Mouse (Mus musculus): Measurements from ENCODE around the gene Paf1. TPM values are rescaled to one million over a fixed set of nuclear protein-coding genes. Genes with fewer than 3 reads are reported as not detected.
A peak's percentile ranks its signal among the peaks of the same experiment; 100 is the strongest.

Paf1 gene
- polyA plus RNA-seq, 1 experiment from 2014 or later: 70.4 TPM

DNA sequence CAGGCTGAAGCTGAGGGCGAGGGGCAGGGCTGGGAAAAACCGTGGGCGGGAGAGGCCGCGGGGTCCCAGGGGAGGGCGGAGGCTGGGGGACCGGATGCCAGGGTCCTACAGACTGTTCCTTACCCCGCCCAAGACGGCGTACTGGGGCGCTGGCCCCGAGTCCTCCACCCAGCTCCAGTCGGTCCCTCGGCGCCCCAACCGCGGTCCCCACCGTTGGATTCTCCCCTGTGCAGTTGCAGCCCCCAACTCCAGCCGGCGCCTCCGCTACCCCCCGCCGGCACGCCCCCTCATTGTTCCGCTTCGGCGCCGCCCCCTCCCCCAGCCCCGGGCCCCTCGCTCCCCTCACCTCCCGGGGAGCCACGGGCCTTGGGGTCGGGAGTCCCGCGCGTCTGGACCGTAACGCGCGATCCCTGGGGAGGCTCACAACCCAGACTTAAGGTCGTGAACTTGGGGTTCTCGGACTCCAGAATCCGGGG is 21.2 kb upstream of the Paf1 start:
- peak overlapping the region; percentile 97 for H3K9ac ChIP-seq
- peaks cover 42% of the 10 kb centered on the region for H3K4me1 ChIP-seq (replicated peaks)
- peak; percentile 7; the same call in 1 of the 2 replicates for ATAC-seq (ENCODE audit: insufficient number of reproducible peaks, low FRiP score)
- H3K4me3 ChIP-seq: peak overlapping the region; percentile 81
- H3K36me3 ChIP-seq: peaks cover 38% of the 10 kb centered on the region
- H3K27me3 ChIP-seq (replicated peaks): no peaks in the 10 kb centered on the region
- no peaks in the 10 kb centered on the region for H3K9me3 ChIP-seq (replicated peaks)
- H3K4me2 ChIP-seq: peak overlapping the region; percentile 93
- peak overlapping the region; percentile 91 for H3K27ac ChIP-seq (ENCODE audit: poor library complexity, severe bottlenecking)
- WGBS: under 1% methylated on average over 38 of the region's 43 CpGs

DNA sequence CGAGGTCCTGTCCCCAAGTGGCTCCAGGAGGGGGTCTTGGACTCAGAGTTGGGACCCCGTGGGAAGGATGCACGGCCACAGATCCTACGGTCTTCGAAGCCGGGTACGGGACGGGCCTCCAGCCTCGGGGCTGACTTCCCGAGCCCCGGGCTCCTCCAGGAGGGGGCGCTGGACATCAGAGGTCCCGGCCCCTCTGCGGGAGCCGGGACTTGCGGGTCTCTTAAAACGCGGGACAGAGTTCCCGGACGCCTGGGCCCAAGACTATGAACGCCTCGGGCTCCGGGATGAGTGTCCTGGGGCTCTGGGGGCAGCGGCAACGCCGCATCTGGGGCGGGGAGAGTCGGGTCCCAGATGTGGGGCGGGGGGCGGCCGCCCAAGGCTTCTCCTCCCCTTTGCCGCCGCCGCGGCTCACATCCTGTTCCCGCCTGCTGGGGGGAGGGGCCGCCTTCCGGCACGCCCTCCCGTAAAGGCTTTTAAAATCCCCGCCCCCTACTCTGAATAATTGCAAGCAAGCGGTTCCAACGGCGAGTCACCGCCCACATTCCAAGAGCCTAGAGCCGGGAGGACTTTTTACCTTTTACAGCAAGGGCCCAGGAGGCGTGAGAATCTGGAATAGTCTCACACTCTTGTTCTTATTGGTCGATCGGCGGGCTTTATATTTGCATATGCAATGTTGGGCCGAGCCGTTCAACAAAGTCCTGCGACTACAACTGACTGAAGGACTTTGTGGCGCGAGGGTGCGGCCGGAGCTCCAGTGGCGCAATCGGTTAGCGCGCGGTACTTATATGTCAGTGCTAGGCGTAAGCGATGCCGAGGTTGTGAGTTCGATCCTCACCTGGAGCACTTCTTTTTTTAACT is 20.3 kb upstream of the Paf1 start, which contains the start of gene Plekhg2:
Gene Plekhg2, minus strand, starts transcription at position 349 of the 858 bp plus-strand sequence.
- H3K27me3 ChIP-seq (replicated peaks): no peaks in the 10 kb centered on the region
- peak; percentile 86 for ATAC-seq (ENCODE audit: insufficient number of reproducible peaks, low FRiP score)
- peak within 1 kb of the TSS; percentile 97 for H3K9ac ChIP-seq
- H3K9me3 ChIP-seq (replicated peaks): no peaks in the 10 kb centered on the region
- H3K36me3 ChIP-seq: peaks cover 32% of the 10 kb centered on the region
- peak within 1 kb of the TSS; percentile 93 for H3K4me2 ChIP-seq
- under 1% methylated on average over 62 of the region's 66 CpGs for WGBS
- H3K4me1 ChIP-seq (replicated peaks): peaks cover 50% of the 10 kb centered on the region
- H3K4me3 ChIP-seq: peak within 1 kb of the TSS; percentile 81
- peak within 1 kb of the TSS; percentile 91 for H3K27ac ChIP-seq (ENCODE audit: poor library complexity, severe bottlenecking)

DNA sequence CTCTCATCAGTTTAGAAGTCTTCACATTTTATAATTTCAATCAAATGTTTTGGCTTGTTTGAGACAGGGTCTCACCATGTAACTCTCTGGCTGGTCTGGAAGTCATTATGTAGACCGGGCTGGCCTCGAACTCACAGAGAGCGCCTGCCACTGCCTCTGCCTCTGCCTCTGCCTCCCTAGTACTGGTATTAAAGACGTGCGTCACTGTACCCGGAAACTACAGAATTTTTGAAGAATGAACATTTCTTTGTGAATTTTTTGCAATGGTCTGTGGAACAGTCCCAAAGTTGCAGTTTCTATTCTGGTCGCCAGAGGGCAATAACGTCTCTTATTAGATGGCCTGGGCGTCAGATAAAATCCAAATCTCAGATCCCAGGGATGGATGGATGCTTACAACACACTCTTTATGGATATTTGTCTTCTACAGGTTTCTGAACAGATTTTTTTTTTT is 19.6 kb upstream of the Paf1 start:
- Histone ChIP-seq H3K4me2 (peak overlapping the region; percentile 62), H3K36me3 (peaks cover 28% of the 10 kb centered on the region), H3K9me3 (replicated peaks) (no peaks in the 10 kb centered on the region), H3K4me1 (replicated peaks) (peaks cover 57% of the 10 kb centered on the region), H3K4me3 (peak overlapping the region; percentile 81), H3K27me3 (replicated peaks) (no peaks in the 10 kb centered on the region), H3K9ac (peak overlapping the region; percentile 66), H3K27ac (ENCODE audit: poor library complexity, severe bottlenecking) (peak overlapping the region; percentile 91)
- ATAC-seq (ENCODE audit: insufficient number of reproducible peaks, low FRiP score): no peak
- WGBS: under 1% methylated on average over 9 of the region's 9 CpGs

DNA sequence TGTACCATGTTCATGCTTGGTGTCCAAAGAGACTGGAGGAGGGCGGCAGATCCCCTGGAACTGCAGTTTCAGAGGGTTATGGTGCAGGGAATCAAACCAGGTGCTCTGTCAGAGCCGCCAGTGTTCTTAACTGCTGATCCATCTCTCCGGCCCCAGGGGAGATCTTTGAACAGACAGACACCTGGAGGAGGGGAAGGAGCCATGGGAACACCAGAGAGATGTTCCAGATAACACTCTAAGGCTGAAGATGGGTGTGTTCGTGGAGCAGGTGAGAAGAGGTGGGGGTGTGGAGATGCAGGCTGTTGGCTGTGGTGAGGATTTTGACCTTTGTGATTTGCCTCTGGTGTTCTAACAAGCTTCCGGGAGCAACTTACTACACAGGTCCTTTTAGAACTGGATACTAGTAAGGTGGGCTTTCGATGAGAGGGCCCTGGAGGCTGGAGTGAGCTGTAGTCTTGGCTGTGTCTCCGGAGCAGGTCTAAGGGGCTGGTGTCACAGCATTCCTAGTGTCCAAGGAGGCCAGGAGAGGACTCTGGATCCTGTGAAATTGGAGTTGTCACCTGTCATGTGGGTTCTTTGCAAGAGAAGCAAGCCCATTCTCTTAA is 18.8 kb upstream of the Paf1 start:
- 83% methylated on average over 7 of the region's 7 CpGs for WGBS
- Histone ChIP-seq H3K9ac (no peak overlapping the region), H3K4me2 (no peak overlapping the region), H3K9me3 (replicated peaks) (no peaks in the 10 kb centered on the region), H3K36me3 (peaks cover 20% of the 10 kb centered on the region), H3K27me3 (replicated peaks) (no peaks in the 10 kb centered on the region), H3K27ac (ENCODE audit: poor library complexity, severe bottlenecking) (no peak overlapping the region; the same call in 1 of the 2 replicates), H3K4me3 (no peak overlapping the region), H3K4me1 (replicated peaks) (peaks cover 55% of the 10 kb centered on the region)
- no peak for ATAC-seq (ENCODE audit: insufficient number of reproducible peaks, low FRiP score)

DNA sequence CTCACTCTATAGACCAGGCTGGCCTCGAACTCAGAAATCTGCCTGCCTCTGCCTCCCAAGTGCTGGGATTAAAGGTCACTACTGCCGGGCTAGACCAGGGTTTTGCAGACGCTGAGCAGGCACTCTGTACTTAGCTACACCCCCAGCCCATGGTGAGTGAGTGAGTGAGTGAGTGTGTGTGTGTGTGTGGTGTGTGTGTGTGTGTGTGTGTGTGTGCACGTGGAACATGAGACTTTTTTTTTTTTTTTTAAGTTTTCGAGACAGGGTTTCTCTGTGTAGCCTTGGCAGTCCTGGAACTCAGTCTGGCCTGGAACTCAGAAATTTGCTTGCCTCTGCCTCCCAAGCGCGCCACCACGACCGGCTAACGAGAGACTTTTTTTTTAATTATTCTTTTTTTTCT is 18.1 kb upstream of the Paf1 start:
- H3K4me1 ChIP-seq (replicated peaks): peaks cover 53% of the 10 kb centered on the region
- H3K27me3 ChIP-seq (replicated peaks): no peaks in the 10 kb centered on the region
- H3K9me3 ChIP-seq (replicated peaks): no peaks in the 10 kb centered on the region
- peak overlapping the region; percentile 100 for H3K27ac ChIP-seq (ENCODE audit: poor library complexity, severe bottlenecking)
- peak overlapping the region; percentile 81 for H3K4me2 ChIP-seq
- peaks cover 13% of the 10 kb centered on the region for H3K36me3 ChIP-seq
- 77% methylated on average over 10 of the region's 10 CpGs for WGBS
- no peak for ATAC-seq (ENCODE audit: insufficient number of reproducible peaks, low FRiP score)
- H3K4me3 ChIP-seq: peak overlapping the region; percentile 48; the same call in 1 of the 2 replicates
- H3K9ac ChIP-seq: 0 out of 2 replicates have a peak overlapping the region, but pooled peaks have one; percentile 87

DNA sequence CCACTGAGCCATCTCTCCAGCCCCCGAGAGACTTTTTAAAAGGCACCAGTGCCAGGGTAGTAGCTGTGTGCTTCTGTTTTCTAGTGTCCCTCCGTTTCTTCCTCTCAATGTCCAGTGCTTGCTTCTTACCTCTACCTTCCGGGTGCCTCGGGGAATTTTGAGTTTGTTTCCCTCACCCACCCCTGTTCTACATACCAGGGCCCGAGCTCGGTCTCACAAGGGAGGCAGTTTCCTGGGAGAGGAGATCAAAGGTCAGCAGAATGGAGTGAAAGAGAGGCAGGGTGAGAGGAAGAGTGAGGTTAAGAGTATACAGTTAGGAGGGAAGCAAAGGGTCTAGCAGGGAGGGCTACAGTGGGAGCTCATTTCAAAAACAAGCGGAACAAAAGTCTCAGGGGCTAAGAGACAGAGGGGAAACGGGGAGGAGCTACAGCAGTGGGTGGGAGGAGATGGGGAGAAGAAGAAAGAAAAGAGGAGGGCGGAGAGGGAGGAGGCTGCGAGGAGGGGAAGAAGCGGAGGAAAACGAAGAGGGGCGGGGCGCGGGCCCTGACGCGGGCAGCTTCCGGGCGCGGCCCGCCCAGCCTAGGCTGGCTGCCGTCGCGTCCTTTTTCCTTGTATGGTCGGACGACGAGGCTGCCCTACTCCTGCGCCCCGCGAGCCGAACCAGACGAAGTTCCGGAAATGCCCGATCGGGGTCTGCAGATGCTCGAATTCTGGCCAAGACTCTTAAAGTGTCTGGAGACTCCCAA is 17.4 kb upstream of the Paf1 start:
- H3K27me3 ChIP-seq (replicated peaks): no peaks in the 10 kb centered on the region
- peaks cover 49% of the 10 kb centered on the region for H3K4me1 ChIP-seq (replicated peaks)
- peak overlapping the region; percentile 48 for H3K4me3 ChIP-seq
- H3K9ac ChIP-seq: peak overlapping the region; percentile 87
- H3K36me3 ChIP-seq: peaks cover 6% of the 10 kb centered on the region
- peak overlapping the region; percentile 81 for H3K4me2 ChIP-seq
- no peaks in the 10 kb centered on the region for H3K9me3 ChIP-seq (replicated peaks)
- WGBS: 1% methylated on average over 35 of the region's 36 CpGs
- H3K27ac ChIP-seq (ENCODE audit: poor library complexity, severe bottlenecking): peak overlapping the region; percentile 100
- ATAC-seq (ENCODE audit: insufficient number of reproducible peaks, low FRiP score): peak; percentile 66

DNA sequence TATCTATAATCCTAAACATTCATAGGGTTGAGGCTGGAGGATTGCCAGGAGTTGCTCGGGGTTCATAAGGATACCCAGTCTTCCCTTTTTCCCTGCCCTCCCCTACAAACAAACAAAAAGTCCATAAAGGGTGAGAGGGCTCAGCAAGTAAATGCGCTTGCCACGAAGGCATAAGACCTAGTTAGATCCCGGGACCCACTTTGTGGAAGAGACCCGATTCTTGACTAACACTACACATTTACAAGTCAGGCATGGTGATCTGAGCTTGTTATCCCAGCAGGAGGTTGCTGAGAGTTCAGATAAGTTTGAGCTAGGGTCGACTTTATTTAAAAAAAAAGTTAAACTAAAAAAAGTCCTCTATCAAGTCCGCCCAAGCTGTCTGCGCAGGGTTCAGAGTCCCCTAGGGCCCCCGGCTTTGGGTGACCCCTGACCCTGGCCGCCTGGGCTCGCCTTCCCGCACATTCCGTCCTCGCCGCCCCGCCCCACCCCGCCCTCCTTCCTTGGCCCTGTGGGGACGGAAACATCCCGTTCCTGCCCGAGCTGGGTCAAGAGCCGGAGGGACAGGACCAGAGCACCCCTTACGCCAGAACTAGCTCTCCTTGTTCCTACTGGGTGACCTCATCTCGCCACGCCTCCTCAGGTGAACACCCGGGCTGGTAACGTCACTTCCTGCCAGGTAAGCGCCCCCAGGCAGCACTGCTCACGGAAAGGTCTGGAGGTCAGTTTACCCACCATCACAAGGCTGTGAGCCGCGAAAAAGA is 16.6 kb upstream of the Paf1 start:
- Histone ChIP-seq H3K4me2 (peak overlapping the region; percentile 81), H3K27me3 (replicated peaks) (no peaks in the 10 kb centered on the region), H3K27ac (ENCODE audit: poor library complexity, severe bottlenecking) (peak overlapping the region; percentile 100), H3K36me3 (peaks cover 6% of the 10 kb centered on the region), H3K9ac (peak overlapping the region; percentile 87), H3K4me3 (peak overlapping the region; percentile 48), H3K9me3 (replicated peaks) (no peaks in the 10 kb centered on the region), H3K4me1 (replicated peaks) (peaks cover 50% of the 10 kb centered on the region)
- WGBS: 3% methylated on average over 30 of the region's 30 CpGs
- no peak for ATAC-seq (ENCODE audit: insufficient number of reproducible peaks, low FRiP score)

DNA sequence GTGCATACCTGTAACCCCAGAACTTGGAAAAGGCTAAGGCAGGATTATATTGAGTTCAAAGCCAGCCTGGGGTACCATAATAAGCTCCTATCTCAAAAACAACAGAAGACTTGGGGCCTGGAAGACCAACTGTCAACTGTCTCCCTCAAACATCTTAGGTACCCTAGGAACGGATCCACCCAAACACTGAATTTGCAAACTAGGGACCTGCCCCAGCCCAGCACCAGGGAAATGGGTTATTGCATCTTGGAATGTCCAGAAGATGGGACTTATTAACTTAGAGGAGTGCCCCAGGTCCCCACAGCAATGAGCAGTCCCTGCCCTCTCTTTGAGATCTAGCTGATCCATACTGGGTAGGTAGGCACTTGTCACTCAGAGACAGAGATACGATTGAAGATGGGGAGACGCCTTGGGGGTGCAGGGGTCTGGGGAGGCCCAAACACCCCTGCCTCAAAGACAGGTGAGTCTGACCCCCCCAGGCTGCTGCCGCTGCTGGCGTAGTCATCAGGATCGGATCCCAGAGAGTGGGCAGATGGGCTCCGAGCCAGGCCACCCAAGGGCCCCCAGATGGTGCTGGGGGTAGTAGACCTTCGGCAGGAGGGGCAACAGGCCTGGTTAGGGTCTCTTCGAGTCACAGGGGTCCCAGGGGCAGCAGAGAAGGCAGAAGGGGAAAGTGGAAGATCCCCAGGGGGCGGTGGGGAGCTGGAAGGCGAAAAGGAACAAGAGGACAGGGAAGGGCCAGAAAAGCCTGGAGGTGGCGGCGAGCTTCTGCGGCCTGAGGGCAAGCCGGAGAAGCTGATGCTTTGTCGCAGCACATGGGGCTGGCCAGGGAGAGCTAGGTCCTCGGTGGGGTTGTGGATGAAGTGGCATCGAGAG is 15.3 kb upstream of the Paf1 start:
- Histone ChIP-seq H3K27me3 (replicated peaks) (no peaks in the 10 kb centered on the region), H3K4me2 (peak overlapping the region; percentile 93), H3K4me1 (replicated peaks) (peaks cover 61% of the 10 kb centered on the region), H3K9me3 (replicated peaks) (no peaks in the 10 kb centered on the region), H3K27ac (ENCODE audit: poor library complexity, severe bottlenecking) (peak overlapping the region; percentile 96), H3K9ac (peak overlapping the region; percentile 93), H3K4me3 (peak overlapping the region; percentile 72), H3K36me3 (peaks cover 6% of the 10 kb centered on the region)
- ATAC-seq (ENCODE audit: insufficient number of reproducible peaks, low FRiP score): no peak
- WGBS: 65% methylated on average over 18 of the region's 18 CpGs

DNA sequence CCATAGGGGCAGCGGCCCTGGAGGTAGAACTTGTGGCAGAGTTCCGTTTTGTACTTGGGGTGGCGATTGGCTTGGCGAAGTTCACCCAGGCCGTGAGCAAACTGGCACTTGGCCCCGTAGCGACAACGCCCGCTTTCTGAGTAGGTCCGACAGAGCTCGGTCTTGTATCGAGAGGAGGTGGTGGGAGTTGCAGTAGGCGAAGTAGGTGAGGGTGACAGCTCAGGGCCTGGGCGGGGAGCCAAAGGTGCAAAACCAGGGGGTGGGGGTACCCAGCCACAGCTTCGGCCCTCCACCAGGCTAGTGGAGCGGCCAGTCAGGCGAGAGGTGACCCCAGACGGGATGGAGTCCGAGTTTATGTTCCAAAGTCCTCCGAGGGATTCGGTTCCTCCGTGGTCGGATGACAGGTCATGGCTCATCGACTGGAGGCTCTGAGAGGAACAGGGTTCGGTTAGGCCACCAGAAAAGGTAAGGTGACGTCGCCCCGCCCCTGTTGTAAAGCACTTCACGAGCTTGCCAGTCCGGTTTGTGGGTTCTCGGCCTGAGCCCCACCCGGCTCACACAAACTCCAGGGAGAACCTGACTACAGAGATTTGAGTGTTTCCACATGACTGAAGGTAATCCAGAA is 14.6 kb upstream of the Paf1 start:
- WGBS: 27% methylated on average over 32 of the region's 32 CpGs
- peak overlapping the region; percentile 96 for H3K27ac ChIP-seq (ENCODE audit: poor library complexity, severe bottlenecking)
- H3K36me3 ChIP-seq: peaks cover 6% of the 10 kb centered on the region
- ATAC-seq (ENCODE audit: insufficient number of reproducible peaks, low FRiP score): no peak
- H3K4me2 ChIP-seq: peak overlapping the region; percentile 93
- peak overlapping the region; percentile 72 for H3K4me3 ChIP-seq
- peak overlapping the region; percentile 93 for H3K9ac ChIP-seq
- H3K9me3 ChIP-seq (replicated peaks): no peaks in the 10 kb centered on the region
- H3K4me1 ChIP-seq (replicated peaks): peaks cover 69% of the 10 kb centered on the region
- no peaks in the 10 kb centered on the region for H3K27me3 ChIP-seq (replicated peaks)

All from heart, embryonic 12.5 days (tissue).